Mouse (Mus musculus) heart, postnatal 0 days (tissue): ENCODE results near the gene Glod4.

Experiments
- CTCF ChIP-seq: IDR thresholded peaks from 2 replicates; pipeline ENCODE4 v1.5.1; 2016; ENCODE audit warnings: antibody characterized with exemption, control low read depth, low read depth
- EP300 ChIP-seq: IDR thresholded peaks from 2 replicates; pipeline ENCODE4 v1.6.1; 2016; ENCODE audit warnings: antibody characterized with exemption, low read depth

GRCm38 (mm10) chr11:76101154-76101553 lies 142.4 kb downstream of the Glod4 start:
- TF ChIP-seq CTCF (no peak), EP300 (0 out of 2 replicates have a peak, but pooled peaks have one; percentile 51)
